Mouse (Mus musculus) bone marrow, adult 2 months (tissue): ENCODE measurements around the gene Vps18. TPM values are rescaled to one million over a fixed set of nuclear protein-coding genes. Genes with fewer than 3 reads are reported as not detected.
A peak's percentile ranks its signal among the peaks of the same experiment; 100 is the strongest.

Source experiments
- H3K27ac ChIP-seq: fragments of 200-500 bp; 2 replicates; pipeline ENCODE4 v1.5.1; 2012; ENCODE audit warnings: low read depth, mild to moderate bottlenecking, control low read depth, inconsistent platforms, low read length; ENCODE audit not compliant: control insufficient read depth, poor library complexity, insufficient read depth
- H3K4me1 ChIP-seq: fragments of 200-500 bp; 2 replicates; pipeline ENCODE4 v1.6.1; 2011; ENCODE audit warnings: low read length; ENCODE audit not compliant: control insufficient read depth, insufficient read depth
- H3K4me3 ChIP-seq: fragments of 200-500 bp; replicated peaks from 2 replicates; pipeline ENCODE3; 2011; ENCODE audit warnings: mild to moderate bottlenecking, low read depth, low read length, control low read depth; ENCODE audit not compliant: control insufficient read depth
- CTCF ChIP-seq: fragments of 200-500 bp; IDR thresholded peaks from 2 replicates; pipeline ENCODE4 v1.5.1; 2011; ENCODE audit warnings: low read length, control low read depth; ENCODE audit not compliant: control insufficient read depth, insufficient read depth
- POLR2A ChIP-seq: fragments of 200-500 bp; IDR thresholded peaks from 2 replicates; pipeline ENCODE4 v1.6.1; 2011; ENCODE audit warnings: low read depth, mild to moderate bottlenecking, control low read depth, low read length, borderline replicate concordance; ENCODE audit not compliant: control insufficient read depth
- WGBS: fragments of 180-500 bp; shearing (Covaris S2); methylation state at CpG from one replicate; pipeline ENCODE4 v1.1.7; 2018; 5-methylcytosine and 5-hydroxymethylcytosine counted together
- polyA plus RNA-seq: library from polyadenylated mRNA; stranded (reverse); fragments of >200 nt; gene quantifications from 2 replicates; pipeline ENCODE4 v1.2.4, GENCODE M21; 2011; ENCODE audit warnings: low replicate concordance; ENCODE audit not compliant: missing spikeins, insufficient read depth, insufficient read length

The Vps18 gene
- polyA plus RNA-seq, 1 experiment: 9.7 TPM

GRCm38 (mm10) chr2:119326161-119327101 lies 37.9 kb downstream of the Vps18 start:
- H3K27ac ChIP-seq: no peak overlapping the region
- 1% methylated on average over 61 of the region's 61 CpGs for WGBS
- no peaks in the 10 kb centered on the region; the same call in 1 of the 2 replicates for H3K4me1 ChIP-seq
- TF ChIP-seq POLR2A: no peak
- no peak for TF ChIP-seq CTCF
- H3K4me3 ChIP-seq: peak overlapping the region; percentile 32

- under 1% methylated on average over 30 of the region's 30 CpGs for WGBS
- H3K4me1 ChIP-seq: no peaks in the 10 kb centered on the region; the same call in 1 of the 2 replicates
- H3K4me3 ChIP-seq: no peak overlapping the region
- H3K27ac ChIP-seq: no peak overlapping the region
- TF ChIP-seq CTCF (peak; percentile 30; the same call in 1 of the 2 replicates), POLR2A (no peak)
These were observed 38.6 kb downstream of the Vps18 start for GRCm38 (mm10) chr2:119327102-119327480.

GRCm38 (mm10) chr2:119327942-119328526 lies 39.5 kb downstream of the Vps18 start:
- no peak overlapping the region for H3K27ac ChIP-seq
- 81% methylated on average over 11 of the region's 11 CpGs for WGBS
- no peak for TF ChIP-seq POLR2A
- no peak overlapping the region for H3K4me3 ChIP-seq
- H3K4me1 ChIP-seq: no peaks in the 10 kb centered on the region; the same call in 1 of the 2 replicates

- no peak overlapping the region for H3K4me3 ChIP-seq
- 68% methylated on average over 5 of the region's 5 CpGs for WGBS
- H3K27ac ChIP-seq: no peak overlapping the region
- H3K4me1 ChIP-seq: no peaks in the 10 kb centered on the region; the same call in 1 of the 2 replicates
- TF ChIP-seq CTCF (no peak), POLR2A (no peak)
These were observed 40.0 kb downstream of the Vps18 start for GRCm38 (mm10) chr2:119328546-119328945.

GRCm38 (mm10) chr2:119329123-119329817 lies 40.7 kb downstream of the Vps18 start:
- Histone ChIP-seq H3K4me1 (no peaks in the 10 kb centered on the region; the same call in 1 of the 2 replicates), H3K27ac (no peak overlapping the region), H3K4me3 (no peak overlapping the region)
- WGBS: 58% methylated on average over 3 of the region's 3 CpGs
- TF ChIP-seq POLR2A: no peak
- TF ChIP-seq CTCF: no peak

- Histone ChIP-seq H3K27ac (no peak overlapping the region), H3K4me1 (no peaks in the 10 kb centered on the region), H3K4me3 (no peak overlapping the region)
- TF ChIP-seq POLR2A (no peak), CTCF (no peak)
- WGBS: 90% methylated on average over 8 of the region's 8 CpGs
These were observed 42.3 kb downstream of the Vps18 start for GRCm38 (mm10) chr2:119330795-119331194.

- H3K4me1 ChIP-seq: peaks cover 2% of the 10 kb centered on the region
- 78% methylated on average over 24 of the region's 24 CpGs for WGBS
- no peak overlapping the region for H3K4me3 ChIP-seq
- H3K27ac ChIP-seq: no peak overlapping the region
- no peak for TF ChIP-seq POLR2A
- no peak for TF ChIP-seq CTCF
These were observed 43.7 kb downstream of the Vps18 start for GRCm38 (mm10) chr2:119332177-119332661.

- 40% methylated on average over 1 of the region's 1 CpGs for WGBS
- no peak overlapping the region for H3K4me3 ChIP-seq
- TF ChIP-seq POLR2A (no peak), CTCF (no peak)
- no peak overlapping the region for H3K27ac ChIP-seq
- H3K4me1 ChIP-seq: peaks cover 2% of the 10 kb centered on the region
These were observed 45.6 kb downstream of the Vps18 start for GRCm38 (mm10) chr2:119334135-119334534.
